Mouse (Mus musculus): ENCODE measurements around the gene Dock1.

Gene Dock1

GRCm38 (mm10) chr7:134695431-134695830 is 25.0 kb downstream of the Dock1 start:
- no peak for DNase-seq (ENCODE audit: low read depth)

- DNase-seq (ENCODE audit: low read depth): no peak
Measured at GRCm38 (mm10) chr7:134696126-134696979, 25.9 kb downstream of the Dock1 start.

- DNase-seq (ENCODE audit: low read depth): no peak
Measured at GRCm38 (mm10) chr7:134697479-134697878, 27.0 kb downstream of the Dock1 start.

- DNase-seq (ENCODE audit: low read depth): no peak
Measured at GRCm38 (mm10) chr7:134698246-134698645, 27.8 kb downstream of the Dock1 start.

- no peak for DNase-seq (ENCODE audit: low read depth)
Measured at GRCm38 (mm10) chr7:134700001-134700400, 29.5 kb downstream of the Dock1 start.

- DNase-seq (ENCODE audit: low read depth): no peak
Measured at GRCm38 (mm10) chr7:134702481-134702880, 32.0 kb downstream of the Dock1 start.

- no peak for DNase-seq (ENCODE audit: low read depth)
Measured at GRCm38 (mm10) chr7:134703704-134704103, 33.2 kb downstream of the Dock1 start.

GRCm38 (mm10) chr7:134709226-134709853 is 38.9 kb downstream of the Dock1 start:
- no peak for DNase-seq (ENCODE audit: low read depth)

GRCm38 (mm10) chr7:134711576-134711975 is 41.1 kb downstream of the Dock1 start:
- no peak for DNase-seq (ENCODE audit: low read depth)

- no peak for DNase-seq (ENCODE audit: low read depth)
Measured at GRCm38 (mm10) chr7:134719406-134719805, 49.0 kb downstream of the Dock1 start.

GRCm38 (mm10) chr7:134722361-134722760 is 51.9 kb downstream of the Dock1 start:
- DNase-seq (ENCODE audit: low read depth): no peak

GRCm38 (mm10) chr7:134722955-134723354 is 52.5 kb downstream of the Dock1 start:
- DNase-seq (ENCODE audit: low read depth): no peak

GRCm38 (mm10) chr7:134723509-134723908 is 53.1 kb downstream of the Dock1 start:
- DNase-seq (ENCODE audit: low read depth): no peak

GRCm38 (mm10) chr7:134724841-134725240 is 54.4 kb downstream of the Dock1 start:
- DNase-seq (ENCODE audit: low read depth): no peak

- no peak for DNase-seq (ENCODE audit: low read depth)
Measured at GRCm38 (mm10) chr7:134725551-134726529, 55.4 kb downstream of the Dock1 start.

GRCm38 (mm10) chr7:134726530-134727258 is 56.2 kb downstream of the Dock1 start:
- no peak for DNase-seq (ENCODE audit: low read depth)

GRCm38 (mm10) chr7:134729348-134729747 is 58.9 kb downstream of the Dock1 start:
- DNase-seq (ENCODE audit: low read depth): no peak

- DNase-seq (ENCODE audit: low read depth): no peak
Measured at GRCm38 (mm10) chr7:134730406-134731126, 60.1 kb downstream of the Dock1 start.

GRCm38 (mm10) chr7:134747059-134747458 is 76.6 kb downstream of the Dock1 start:
- no peak for DNase-seq (ENCODE audit: low read depth)

- DNase-seq (ENCODE audit: low read depth): no peak
Measured at GRCm38 (mm10) chr7:134748376-134748775, 77.9 kb downstream of the Dock1 start.

- no peak for DNase-seq (ENCODE audit: low read depth)
Measured at GRCm38 (mm10) chr7:134749613-134750012, 79.2 kb downstream of the Dock1 start.

Data from fibroblast of lung, adult 2 months (primary cell).